Mouse (Mus musculus): ENCODE measurements at regions not wholly inside any gene's neighbourhood (a gene's known extent, or its start where the extent isn't known, plus 50 kb on each side); places are given as distances from the start of the nearest gene placed in this dataset.
A peak's percentile ranks its signal among the peaks of the same experiment; 100 is the strongest.

DNA sequence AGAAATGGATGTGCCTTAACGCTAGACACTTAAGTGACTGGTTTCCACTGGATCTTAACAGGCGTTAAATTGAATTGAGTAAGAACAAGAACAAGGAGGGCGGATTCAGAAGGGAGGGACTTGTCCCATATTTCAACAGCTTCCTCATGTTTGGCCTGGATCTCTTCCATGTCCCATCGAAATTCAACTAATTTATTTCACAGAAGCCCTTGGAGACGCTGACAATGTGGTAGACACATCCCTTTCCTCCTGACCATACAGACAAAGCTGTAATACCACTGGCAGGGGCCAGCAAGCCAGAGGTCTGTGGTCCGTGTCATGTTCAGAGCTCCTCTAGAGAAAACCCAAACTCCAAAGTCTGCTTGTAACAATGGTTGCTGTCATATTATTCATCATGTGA is 147.2 kb downstream of the Dact1 start:
- no peak for DNase-seq (ENCODE audit: low read depth)
- TF ChIP-seq CTCF (IDR thresholded peaks at IDR 0.05; ENCODE audit: borderline replicate concordance, extremely low read depth, insufficient read depth, insufficient read length) (no peak), POLR2A (IDR thresholded peaks at IDR 0.05; ENCODE audit: borderline replicate concordance, extremely low read depth, insufficient read depth, insufficient read length, poor library complexity, severe bottlenecking) (no peak)

- peak; percentile 35 for DNase-seq (ENCODE audit: low read depth)
- TF ChIP-seq CTCF (IDR thresholded peaks at IDR 0.05; ENCODE audit: borderline replicate concordance, extremely low read depth, insufficient read depth, insufficient read length) (no peak), POLR2A (IDR thresholded peaks at IDR 0.05; ENCODE audit: borderline replicate concordance, extremely low read depth, insufficient read depth, insufficient read length, poor library complexity, severe bottlenecking) (no peak)
Observed at GRCm38 (mm10) chr12:71458559-71459176, 149.0 kb downstream of the Dact1 start.

GRCm38 (mm10) chr12:71460643-71461042 is 151.0 kb downstream of the Dact1 start:
- TF ChIP-seq CTCF (IDR thresholded peaks at IDR 0.05; ENCODE audit: borderline replicate concordance, extremely low read depth, insufficient read depth, insufficient read length) (no peak), POLR2A (IDR thresholded peaks at IDR 0.05; ENCODE audit: borderline replicate concordance, extremely low read depth, insufficient read depth, insufficient read length, poor library complexity, severe bottlenecking) (no peak)
- no peak for DNase-seq (ENCODE audit: low read depth)

- DNase-seq (ENCODE audit: low read depth), result no peak
- TF ChIP-seq CTCF (IDR thresholded peaks at IDR 0.05; ENCODE audit: borderline replicate concordance, extremely low read depth, insufficient read depth, insufficient read length) (no peak), POLR2A (IDR thresholded peaks at IDR 0.05; ENCODE audit: borderline replicate concordance, extremely low read depth, insufficient read depth, insufficient read length, poor library complexity, severe bottlenecking) (no peak)
Observed at GRCm38 (mm10) chr12:71467820-71468219, 158.1 kb downstream of the Dact1 start.

DNA sequence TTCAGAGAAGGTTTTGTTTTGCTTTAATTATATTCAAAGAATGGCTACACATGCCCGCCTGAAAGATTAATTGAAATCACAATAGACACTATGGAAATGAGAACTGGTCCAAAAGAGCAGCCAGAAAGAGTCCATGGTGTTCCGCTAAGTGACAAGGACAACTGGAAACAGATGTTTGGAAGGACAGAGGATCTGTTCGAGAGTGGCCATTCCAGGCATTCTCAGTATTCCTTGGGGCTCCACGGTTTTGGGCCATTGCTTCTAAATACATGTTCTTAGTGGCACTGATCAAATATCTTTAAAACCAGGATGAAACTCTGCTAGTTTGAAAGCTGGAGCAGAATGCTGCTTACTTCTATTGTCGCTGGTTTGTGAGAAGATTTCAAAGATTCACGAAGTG is 158.6 kb downstream of the Dact1 start:
- DNase-seq (ENCODE audit: low read depth), result peak; percentile 24
- TF ChIP-seq CTCF (IDR thresholded peaks at IDR 0.05; ENCODE audit: borderline replicate concordance, extremely low read depth, insufficient read depth, insufficient read length) (no peak), POLR2A (IDR thresholded peaks at IDR 0.05; ENCODE audit: borderline replicate concordance, extremely low read depth, insufficient read depth, insufficient read length, poor library complexity, severe bottlenecking) (no peak)

- TF ChIP-seq POLR2A (IDR thresholded peaks at IDR 0.05; ENCODE audit: borderline replicate concordance, extremely low read depth, insufficient read depth, insufficient read length, poor library complexity, severe bottlenecking) (no peak), CTCF (IDR thresholded peaks at IDR 0.05; ENCODE audit: borderline replicate concordance, extremely low read depth, insufficient read depth, insufficient read length) (no peak)
- DNase-seq (ENCODE audit: low read depth), result peak; percentile 69
Observed at GRCm38 (mm10) chr12:71470983-71471715, 161.5 kb downstream of the Dact1 start.

DNA sequence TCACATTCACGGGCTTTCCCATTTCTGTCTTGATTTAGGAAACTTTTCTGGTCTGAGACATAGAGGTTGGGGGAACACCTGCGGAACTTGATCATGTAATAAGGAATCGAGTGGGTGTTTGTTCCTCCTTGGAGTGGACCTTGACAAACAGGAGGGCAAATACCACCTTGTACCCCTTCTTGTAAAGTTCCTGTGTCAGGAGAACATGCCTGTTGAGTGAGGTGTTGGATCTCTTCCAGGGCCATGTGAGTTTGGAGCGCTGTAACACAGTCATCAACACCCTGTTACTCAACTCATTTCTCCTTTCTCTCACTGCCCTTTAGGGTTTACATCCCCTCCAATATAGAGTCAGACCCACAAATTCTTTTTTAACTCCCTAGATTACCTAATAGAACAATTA is 162.0 kb downstream of the Dact1 start:
- DNase-seq (ENCODE audit: low read depth), result no peak
- TF ChIP-seq CTCF (IDR thresholded peaks at IDR 0.05; ENCODE audit: borderline replicate concordance, extremely low read depth, insufficient read depth, insufficient read length) (no peak), POLR2A (IDR thresholded peaks at IDR 0.05; ENCODE audit: borderline replicate concordance, extremely low read depth, insufficient read depth, insufficient read length, poor library complexity, severe bottlenecking) (no peak)

- TF ChIP-seq CTCF (IDR thresholded peaks at IDR 0.05; ENCODE audit: borderline replicate concordance, extremely low read depth, insufficient read depth, insufficient read length) (no peak), POLR2A (IDR thresholded peaks at IDR 0.05; ENCODE audit: borderline replicate concordance, extremely low read depth, insufficient read depth, insufficient read length, poor library complexity, severe bottlenecking) (no peak)
- no peak for DNase-seq (ENCODE audit: low read depth)
Observed at GRCm38 (mm10) chr12:71476238-71476637, 166.6 kb downstream of the Dact1 start.

DNA sequence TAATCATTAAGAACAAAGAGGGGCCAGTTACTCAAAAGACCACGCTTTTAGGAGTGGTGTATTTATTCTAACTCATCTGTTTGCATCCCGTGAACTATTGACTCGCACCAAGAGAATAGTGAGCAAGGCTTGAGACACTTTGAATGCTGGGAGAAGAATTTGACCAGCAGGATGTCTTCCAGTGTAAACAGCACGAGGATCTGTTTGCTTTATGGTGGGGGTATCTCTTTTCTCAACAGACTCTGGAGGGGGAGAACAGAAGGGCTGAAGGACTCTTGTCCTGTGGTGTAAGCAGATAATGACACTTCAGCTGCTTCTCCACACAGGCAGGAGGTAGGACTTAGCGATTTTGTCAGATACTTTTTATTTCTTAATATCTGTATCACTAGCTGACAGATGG is 168.0 kb downstream of the Dact1 start:
- no peak for TF ChIP-seq CTCF (IDR thresholded peaks at IDR 0.05; ENCODE audit: borderline replicate concordance, extremely low read depth, insufficient read depth, insufficient read length)
- no peak for TF ChIP-seq POLR2A (IDR thresholded peaks at IDR 0.05; ENCODE audit: borderline replicate concordance, extremely low read depth, insufficient read depth, insufficient read length, poor library complexity, severe bottlenecking)
- peak; percentile 55 for DNase-seq (ENCODE audit: low read depth)

DNA sequence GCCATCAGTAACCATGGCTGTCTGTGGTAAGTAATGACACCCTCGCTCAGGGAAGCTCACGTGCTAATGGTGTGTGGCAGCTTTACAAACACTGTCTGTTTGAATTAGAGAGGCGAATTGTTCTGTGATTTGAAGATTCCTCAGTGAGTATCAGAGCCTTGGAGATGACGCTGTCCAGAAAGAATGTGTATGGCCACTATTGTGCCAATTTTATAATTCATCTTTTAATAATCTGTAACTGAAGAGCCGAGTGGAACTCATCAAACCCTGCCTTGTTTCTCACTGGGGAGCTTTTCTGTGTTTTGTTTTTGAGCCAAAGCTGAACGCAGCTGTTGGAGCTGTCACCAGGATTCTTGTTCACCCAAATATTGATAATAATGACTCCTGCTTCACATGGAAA is 171.7 kb downstream of the Dact1 start:
- DNase-seq (ENCODE audit: low read depth), result peak; percentile 60
- TF ChIP-seq CTCF (IDR thresholded peaks at IDR 0.05; ENCODE audit: borderline replicate concordance, extremely low read depth, insufficient read depth, insufficient read length) (no peak), POLR2A (IDR thresholded peaks at IDR 0.05; ENCODE audit: borderline replicate concordance, extremely low read depth, insufficient read depth, insufficient read length, poor library complexity, severe bottlenecking) (no peak)

- DNase-seq (ENCODE audit: low read depth), result peak; percentile 69
Observed at GRCm38 (mm10) chr12:71481899-71482593, 172.4 kb downstream of the Dact1 start.

More at GRCm38 (mm10) chr12:71481899-71482593, 172.4 kb downstream of the Dact1 start:
- TF ChIP-seq POLR2A (IDR thresholded peaks at IDR 0.05; ENCODE audit: borderline replicate concordance, extremely low read depth, insufficient read depth, insufficient read length, poor library complexity, severe bottlenecking) (no peak), CTCF (IDR thresholded peaks at IDR 0.05; ENCODE audit: borderline replicate concordance, extremely low read depth, insufficient read depth, insufficient read length) (no peak)

Data from brain, embryonic 14.5 days (tissue).